Mouse (Mus musculus): ENCODE measurements at regions not wholly inside any gene's neighbourhood (a gene's known extent, or its start where the extent isn't known, plus 50 kb on each side); places are given as distances from the start of the nearest gene placed in this dataset.

- Histone ChIP-seq H3K27ac (replicated peaks) (no peak overlapping the region), H3K9me3 (no peaks in the 10 kb centered on the region), H3K27me3 (no peaks in the 10 kb centered on the region), H3K36me3 (no peaks in the 10 kb centered on the region), H3K4me1 (replicated peaks) (no peaks in the 10 kb centered on the region), H3K9ac (no peak overlapping the region), H3K4me2 (no peak overlapping the region), H3K4me3 (no peak overlapping the region)
- WGBS, result 46% methylated on average over 4 of the region's 4 CpGs
- no peak for ATAC-seq (ENCODE audit: low read depth)
These were observed 150.5 kb upstream of the Wdr11 start for GRCm38 (mm10) chr7:129441085-129441617.

- H3K4me3 ChIP-seq, result no peak overlapping the region
- no peak overlapping the region for H3K4me2 ChIP-seq
- H3K9me3 ChIP-seq, result no peaks in the 10 kb centered on the region
- no peaks in the 10 kb centered on the region for H3K36me3 ChIP-seq
- no peak overlapping the region for H3K9ac ChIP-seq
- 9% methylated on average over 3 of the region's 3 CpGs for WGBS
- no peak overlapping the region for H3K27ac ChIP-seq (replicated peaks)
- ATAC-seq (ENCODE audit: low read depth), result no peak
- H3K4me1 ChIP-seq (replicated peaks), result no peaks in the 10 kb centered on the region
- no peaks in the 10 kb centered on the region for H3K27me3 ChIP-seq
These were observed 122.2 kb upstream of the Wdr11 start for GRCm38 (mm10) chr7:129469496-129469895.

- Histone ChIP-seq H3K4me2 (no peak overlapping the region), H3K9me3 (0 out of 2 replicates have a peak, but pooled peaks cover 5% of the 10 kb centered on the region), H3K9ac (no peak overlapping the region)
These were observed 107.9 kb upstream of the Wdr11 start for GRCm38 (mm10) chr7:129483736-129484135.

DNA sequence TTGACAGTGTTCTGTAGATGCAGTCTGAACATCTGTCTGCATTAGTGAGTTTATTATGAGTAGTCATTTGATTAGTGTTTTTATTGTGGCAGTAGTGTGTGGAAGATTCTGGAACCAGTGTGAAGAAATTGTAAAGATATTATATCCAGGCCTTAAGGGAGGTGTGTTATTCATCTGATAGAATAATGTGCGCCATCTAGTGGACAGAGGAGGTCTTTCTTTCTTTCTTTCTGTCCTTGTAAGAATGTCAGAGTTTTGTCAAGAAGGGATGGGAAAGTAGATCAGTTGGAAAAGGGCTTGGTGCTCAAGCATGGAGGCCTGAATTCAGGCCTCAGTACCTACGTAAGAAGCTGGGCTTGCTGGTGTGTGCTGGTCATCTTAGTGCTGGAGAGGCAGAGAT lies 84.8 kb upstream of the Wdr11 start:
- Histone ChIP-seq H3K27me3 (no peaks in the 10 kb centered on the region), H3K4me2 (no peak overlapping the region), H3K36me3 (no peaks in the 10 kb centered on the region), H3K9me3 (no peaks in the 10 kb centered on the region), H3K27ac (replicated peaks) (no peak overlapping the region), H3K9ac (no peak overlapping the region), H3K4me3 (no peak overlapping the region), H3K4me1 (replicated peaks) (peaks cover 11% of the 10 kb centered on the region)
- ATAC-seq (ENCODE audit: low read depth), result no peak
- 22% methylated on average over 2 of the region's 2 CpGs for WGBS

More at GRCm38 (mm10) chr7:129483736-129484135, 107.9 kb upstream of the Wdr11 start:
- H3K4me3 ChIP-seq, result no peak overlapping the region
- ATAC-seq (ENCODE audit: low read depth), result no peak
- no peaks in the 10 kb centered on the region for H3K27me3 ChIP-seq
- H3K36me3 ChIP-seq, result no peaks in the 10 kb centered on the region
- no peaks in the 10 kb centered on the region for H3K4me1 ChIP-seq (replicated peaks)
- H3K27ac ChIP-seq (replicated peaks), result no peak overlapping the region
- 81% methylated on average over 5 of the region's 5 CpGs for WGBS

DNA sequence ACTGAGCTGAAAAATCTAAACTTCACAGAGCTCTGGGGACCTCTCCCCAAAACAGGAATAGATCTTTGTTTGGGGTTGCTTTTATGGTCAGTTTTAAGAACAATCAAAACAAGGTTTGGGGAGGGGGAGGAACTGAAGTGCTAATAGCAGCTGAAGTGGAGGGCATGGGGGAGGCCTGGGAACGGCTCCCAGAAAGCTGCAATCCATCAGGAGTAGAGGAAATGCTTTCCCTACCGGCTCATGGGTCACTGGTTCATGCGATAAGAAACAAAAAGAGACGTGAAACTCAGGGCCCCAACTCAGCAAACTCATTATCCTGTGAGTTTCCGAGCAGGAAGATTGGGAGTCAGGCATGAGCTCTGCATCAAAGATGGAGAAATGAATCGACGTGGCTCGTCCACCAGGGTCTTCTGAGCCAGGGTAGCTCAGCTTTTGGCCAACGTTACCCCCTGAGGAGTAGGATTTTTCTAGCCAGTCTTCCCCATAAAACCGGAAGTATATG lies 82.0 kb upstream of the Wdr11 start:
- no peak overlapping the region for H3K4me2 ChIP-seq
- H3K4me3 ChIP-seq, result no peak overlapping the region
- no peak overlapping the region for H3K27ac ChIP-seq (replicated peaks)
- WGBS, result 59% methylated on average over 10 of the region's 10 CpGs
- peaks cover 5% of the 10 kb centered on the region for H3K4me1 ChIP-seq (replicated peaks)
- no peak overlapping the region for H3K9ac ChIP-seq
- H3K27me3 ChIP-seq, result no peaks in the 10 kb centered on the region
- H3K9me3 ChIP-seq, result no peaks in the 10 kb centered on the region
- H3K36me3 ChIP-seq, result no peaks in the 10 kb centered on the region
- ATAC-seq (ENCODE audit: low read depth), result no peak

DNA sequence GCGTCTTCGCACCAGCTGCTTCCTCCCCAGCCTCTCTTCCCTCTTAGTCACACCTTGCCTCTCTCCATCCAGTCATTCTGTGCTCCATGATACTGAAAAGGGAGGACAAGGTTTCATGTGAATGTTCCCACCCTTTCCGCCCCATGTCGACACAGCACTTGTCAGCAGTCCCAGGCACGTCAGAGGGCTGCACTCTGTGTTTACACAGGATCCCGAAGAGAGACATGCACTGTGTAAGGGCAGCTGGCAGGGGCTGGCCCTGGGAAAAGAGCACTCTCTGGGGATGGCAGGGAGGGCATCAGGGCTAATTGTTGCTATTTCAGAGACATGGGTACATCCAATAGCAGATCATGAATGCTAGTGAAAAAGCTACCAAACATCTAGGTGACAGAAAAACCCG lies 77.0 kb upstream of the Wdr11 start:
- Histone ChIP-seq H3K9ac (no peak overlapping the region), H3K36me3 (no peaks in the 10 kb centered on the region), H3K27ac (replicated peaks) (no peak overlapping the region), H3K9me3 (peaks cover 6% of the 10 kb centered on the region; the same call in 1 of the 2 replicates), H3K4me3 (no peak overlapping the region), H3K4me2 (no peak overlapping the region), H3K4me1 (replicated peaks) (peaks cover 6% of the 10 kb centered on the region; the same call in 1 of the 2 replicates), H3K27me3 (no peaks in the 10 kb centered on the region)
- WGBS, result 65% methylated on average over 7 of the region's 7 CpGs
- ATAC-seq (ENCODE audit: low read depth), result no peak

DNA sequence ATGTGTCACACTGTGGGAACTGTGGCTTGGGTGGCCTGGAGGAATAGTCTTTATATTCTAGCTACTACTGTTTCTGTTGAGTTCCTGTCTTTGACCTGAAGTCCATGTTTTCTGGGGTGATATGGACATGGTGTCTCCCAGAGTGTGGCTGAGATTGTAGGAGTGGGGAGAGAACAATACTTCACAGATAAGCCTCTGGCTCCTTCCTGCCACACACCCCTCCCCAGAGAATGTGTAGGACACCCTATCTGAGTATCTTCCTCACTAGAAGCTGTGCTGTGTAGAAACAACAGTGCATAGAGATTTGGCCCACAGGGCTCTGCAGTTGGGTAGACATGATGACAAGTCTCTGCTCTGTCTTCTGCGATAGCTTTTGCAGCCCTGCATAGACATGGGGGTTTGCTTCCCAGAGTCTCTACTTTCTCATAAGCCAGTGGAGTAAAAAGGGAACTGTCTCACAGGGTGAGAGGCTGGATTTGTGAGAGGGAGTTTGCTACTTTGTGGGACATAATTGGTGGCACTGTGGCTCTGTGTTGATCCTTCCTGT lies 67.2 kb upstream of the Wdr11 start:
- Histone ChIP-seq H3K4me3 (no peak overlapping the region), H3K9me3 (peaks cover 1% of the 10 kb centered on the region; the same call in 1 of the 2 replicates), H3K36me3 (no peaks in the 10 kb centered on the region), H3K4me1 (replicated peaks) (no peaks in the 10 kb centered on the region; the same call in 1 of the 2 replicates), H3K4me2 (no peak overlapping the region), H3K27me3 (no peaks in the 10 kb centered on the region), H3K27ac (replicated peaks) (no peak overlapping the region), H3K9ac (no peak overlapping the region)
- ATAC-seq (ENCODE audit: low read depth), result no peak
- 90% methylated on average over 1 of the region's 1 CpGs for WGBS

DNA sequence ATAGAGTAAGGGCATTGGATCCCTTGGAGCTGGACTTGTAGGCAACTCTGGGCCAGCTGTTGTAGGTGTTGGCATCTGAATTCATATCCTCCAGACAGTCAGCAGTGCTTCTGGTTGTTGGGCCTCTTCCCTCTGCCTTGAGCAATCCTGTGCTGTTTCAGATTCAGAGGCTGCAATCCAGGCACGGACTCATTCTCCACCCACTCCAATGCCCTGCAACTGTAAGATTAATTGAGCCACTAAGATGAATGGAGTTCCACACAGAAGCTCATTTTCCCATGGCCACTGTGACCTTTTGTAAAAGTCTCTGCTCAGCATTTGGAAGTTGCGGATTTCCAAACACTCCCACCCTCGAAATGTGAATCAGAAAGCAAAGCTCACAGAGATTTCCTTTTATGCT lies 65.7 kb upstream of the Wdr11 start:
- 34% methylated on average over 3 of the region's 3 CpGs for WGBS
- Histone ChIP-seq H3K27me3 (no peaks in the 10 kb centered on the region), H3K27ac (replicated peaks) (peak overlapping the region; percentile 46; the same call in 1 of the 2 replicates), H3K4me3 (no peak overlapping the region), H3K9me3 (no peaks in the 10 kb centered on the region), H3K36me3 (no peaks in the 10 kb centered on the region), H3K9ac (no peak overlapping the region), H3K4me2 (no peak overlapping the region), H3K4me1 (replicated peaks) (no peaks in the 10 kb centered on the region; the same call in 1 of the 2 replicates)
- ATAC-seq (ENCODE audit: low read depth), result peak; percentile 50; the same call in 1 of the 2 replicates

GRCm38 (mm10) chr7:129528263-129528662 lies 63.4 kb upstream of the Wdr11 start:
- ATAC-seq (ENCODE audit: low read depth), result no peak
- WGBS, result 79% methylated on average over 6 of the region's 6 CpGs
- H3K9ac ChIP-seq, result no peak overlapping the region

DNA sequence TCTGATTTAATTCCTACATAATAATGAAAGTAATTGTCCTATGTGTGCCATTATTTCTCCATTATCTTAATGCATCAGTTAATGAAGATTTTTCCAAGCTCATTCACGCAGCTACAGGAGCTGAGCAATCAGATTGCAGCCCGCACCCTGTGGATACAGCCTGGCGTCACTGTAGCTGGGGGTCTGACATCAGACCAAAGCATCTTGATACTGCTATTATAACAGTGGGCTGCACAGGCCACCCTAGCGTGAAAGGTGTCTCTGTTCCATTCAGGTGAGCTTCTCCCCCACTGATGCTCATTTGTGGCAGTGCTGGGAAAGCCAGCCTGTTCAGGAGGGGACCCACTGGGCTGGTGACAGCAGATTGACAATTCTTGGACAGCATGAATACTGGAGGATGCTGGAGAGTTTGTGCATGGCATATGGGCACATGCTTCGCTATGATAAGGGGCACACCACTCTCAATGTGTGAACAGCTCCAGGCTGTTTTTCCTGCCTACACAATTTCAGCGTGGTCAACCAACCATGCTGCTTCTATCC lies 58.2 kb upstream of the Wdr11 start:
- Histone ChIP-seq H3K4me2 (no peak overlapping the region), H3K27ac (replicated peaks) (no peak overlapping the region), H3K27me3 (no peaks in the 10 kb centered on the region), H3K36me3 (no peaks in the 10 kb centered on the region), H3K9me3 (no peaks in the 10 kb centered on the region), H3K4me3 (no peak overlapping the region), H3K9ac (no peak overlapping the region), H3K4me1 (replicated peaks) (no peaks in the 10 kb centered on the region; the same call in 1 of the 2 replicates)
- 72% methylated on average over 6 of the region's 6 CpGs for WGBS
- peak; percentile 59 for ATAC-seq (ENCODE audit: low read depth)

More at GRCm38 (mm10) chr7:129528263-129528662, 63.4 kb upstream of the Wdr11 start:
- no peaks in the 10 kb centered on the region for H3K36me3 ChIP-seq
- H3K27ac ChIP-seq (replicated peaks), result no peak overlapping the region
- no peaks in the 10 kb centered on the region for H3K27me3 ChIP-seq
- H3K9me3 ChIP-seq, result no peaks in the 10 kb centered on the region
- H3K4me2 ChIP-seq, result no peak overlapping the region
- H3K4me1 ChIP-seq (replicated peaks), result no peaks in the 10 kb centered on the region; the same call in 1 of the 2 replicates
- H3K4me3 ChIP-seq, result no peak overlapping the region

Data from neural tube, embryonic 13.5 days (tissue).